Mouse (Mus musculus) C2C12 (cell line): Measurements from ENCODE around the gene Gm12184. TPM values are rescaled to one million over a fixed set of nuclear protein-coding genes. Genes with fewer than 3 reads are reported as not detected.

ENCODE experiments used
- H3K27me3 ChIP-seq: one replicate; pipeline ENCODE4 v1.6.1; 2011; ENCODE audit not compliant: control insufficient read depth, insufficient read depth, insufficient read length
- H3K36me3 ChIP-seq: one replicate; pipeline ENCODE4 v1.6.1; 2011; ENCODE audit not compliant: control insufficient read depth, insufficient read depth
- H3K4me3 ChIP-seq: one replicate; pipeline ENCODE4 v1.5.1; 2011; ENCODE audit warnings: mild to moderate bottlenecking, control low read depth; ENCODE audit not compliant: poor library complexity, insufficient read depth, severe bottlenecking
- H3K79me2 ChIP-seq: one replicate; pipeline ENCODE4 v1.6.1; 2011; ENCODE audit not compliant: control insufficient read depth, insufficient read depth
- H3K79me3 ChIP-seq: one replicate; pipeline ENCODE4 v1.6.1; 2011; ENCODE audit warnings: low read depth, control low read depth
- H3ac ChIP-seq: one replicate; pipeline ENCODE3; 2011; ENCODE audit warnings: low read depth; ENCODE audit not compliant: control insufficient read depth, insufficient read length
- CEBPB ChIP-seq: IDR thresholded peaks from one replicate; pipeline ENCODE4 v1.6.1; 2011; ENCODE audit warnings: low read depth, mild to moderate bottlenecking, control low read depth, moderate library complexity
- CTCF ChIP-seq: IDR thresholded peaks from one replicate; pipeline ENCODE4 v1.5.1; 2011; ENCODE audit not compliant: control insufficient read depth, insufficient read depth, insufficient read length
- FOSL1 ChIP-seq: IDR thresholded peaks from one replicate; pipeline ENCODE4 v1.8.0; 2011; ENCODE audit warnings: mild to moderate bottlenecking, low read length; ENCODE audit not compliant: poor library complexity, insufficient read depth, severe bottlenecking
- MAX ChIP-seq: IDR thresholded peaks from one replicate; pipeline ENCODE4 v1.6.1; 2011; ENCODE audit warnings: mild to moderate bottlenecking, control low read depth
- MYOD1 ChIP-seq: IDR thresholded peaks from one replicate; pipeline ENCODE4 v1.6.1; 2011; ENCODE audit warnings: low read depth; ENCODE audit not compliant: control insufficient read depth, insufficient read length
- MYOG ChIP-seq: IDR thresholded peaks from one replicate; pipeline ENCODE4 v1.6.1; 2011; ENCODE audit not compliant: control insufficient read depth, insufficient read length; ENCODE audit errors: extremely low read depth
- USF1 ChIP-seq: IDR thresholded peaks from one replicate; pipeline ENCODE4 v1.6.1; 2011; ENCODE audit warnings: low read depth, mild to moderate bottlenecking, control low read depth, moderate library complexity
- polyA plus RNA-seq: library from polyadenylated mRNA; unstranded; fragments of >200 nt; fragmentation: generic; extraction: Trizol; gene quantifications from one replicate; pipeline ENCODE4 v1.2.1, GENCODE M21; 2012; ENCODE audit warnings: missing spikeins

Gm12184 gene
- polyA plus RNA-seq, 1 experiment: 8.0 TPM

GRCm38 (mm10) chr11:48871201-48871772 is 44.8 kb upstream of the Gm12184 start, which contains the start of gene Irgm1:
Gene Irgm1 (minus strand): TSS chr11:48871683.
- peak within 1 kb of the TSS; percentile 45 for H3K4me3 ChIP-seq
- H3ac ChIP-seq: peak within 1 kb of the TSS; percentile 82
- peaks cover 61% of the 10 kb centered on the region for H3K79me2 ChIP-seq
- H3K36me3 ChIP-seq: peaks cover 16% of the 10 kb centered on the region
- TF ChIP-seq MYOG (no peak), MYOD1 (no peak), MAX (no peak), CTCF (no peak), USF1 (no peak), CEBPB (no peak), FOSL1 (no peak)
- peaks cover 35% of the 10 kb centered on the region for H3K79me3 ChIP-seq
- no peaks in the 10 kb centered on the region for H3K27me3 ChIP-seq

DNA sequence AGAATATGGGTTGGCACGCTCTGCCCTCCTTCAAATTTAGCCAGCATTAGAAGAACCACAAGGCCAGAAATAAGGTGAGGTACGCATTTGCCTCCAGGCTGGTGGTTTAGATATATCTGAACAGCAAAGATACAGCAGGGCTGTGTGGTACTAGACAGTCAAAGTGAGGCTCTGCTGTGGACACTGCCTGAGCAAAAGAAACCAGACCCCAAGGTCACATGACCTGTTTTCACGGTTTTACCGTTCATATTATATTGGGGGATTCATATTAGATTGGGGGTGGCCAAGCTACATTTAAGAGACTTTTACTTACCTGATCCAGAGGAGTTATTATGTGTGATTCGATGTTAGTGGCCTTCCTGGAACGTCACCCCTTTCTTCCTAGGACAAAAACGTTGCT is 44.3 kb upstream of the Gm12184 start:
- H3K4me3 ChIP-seq: peak overlapping the region; percentile 45
- H3K27me3 ChIP-seq: no peaks in the 10 kb centered on the region
- peaks cover 21% of the 10 kb centered on the region for H3K36me3 ChIP-seq
- peak overlapping the region; percentile 82 for H3ac ChIP-seq
- H3K79me3 ChIP-seq: peaks cover 36% of the 10 kb centered on the region
- H3K79me2 ChIP-seq: peaks cover 66% of the 10 kb centered on the region
- TF ChIP-seq MAX: no peak
- TF ChIP-seq MYOD1: no peak
- no peak for TF ChIP-seq CTCF
- no peak for TF ChIP-seq FOSL1
- no peak for TF ChIP-seq CEBPB
- TF ChIP-seq USF1: peak; percentile 95
- TF ChIP-seq MYOG: no peak

DNA sequence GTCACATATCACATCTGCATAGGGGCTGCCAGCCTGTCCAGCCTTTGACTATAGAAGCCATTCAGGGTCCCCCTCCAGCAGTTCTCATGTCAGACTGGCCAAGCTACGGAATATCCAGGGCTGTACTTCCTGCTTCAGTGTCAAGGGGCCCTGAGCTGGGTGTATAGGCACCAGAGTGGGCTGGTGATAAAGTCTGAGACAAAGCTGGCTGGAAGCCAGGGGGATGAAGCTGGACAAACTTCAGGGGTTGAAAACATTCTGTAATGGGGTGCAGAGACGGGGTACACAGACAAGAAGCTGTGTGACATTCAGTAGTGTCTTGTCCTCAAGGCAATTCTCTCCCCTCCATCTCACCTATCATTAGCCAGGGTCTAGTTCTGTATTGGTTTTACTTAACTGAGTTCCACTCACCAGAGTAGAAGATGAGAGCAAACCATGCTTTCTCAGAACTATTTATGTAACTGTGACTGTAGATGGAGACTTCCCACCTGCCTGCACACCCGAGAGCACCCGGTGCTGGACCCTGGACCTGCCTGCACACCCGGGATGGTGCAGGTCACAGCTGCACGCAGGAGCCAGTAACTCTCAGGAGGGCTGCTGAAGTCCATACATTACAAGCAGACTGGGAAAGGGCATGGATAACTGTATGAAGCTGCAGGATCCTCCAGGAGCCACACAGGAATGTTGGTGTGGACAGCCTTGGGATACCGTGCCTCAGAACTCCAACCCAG is 43.1 kb upstream of the Gm12184 start:
- Histone ChIP-seq H3K36me3 (peaks cover 31% of the 10 kb centered on the region), H3ac (peak overlapping the region; percentile 40), H3K79me3 (peaks cover 36% of the 10 kb centered on the region), H3K79me2 (peaks cover 68% of the 10 kb centered on the region), H3K4me3 (peak overlapping the region; percentile 45), H3K27me3 (no peaks in the 10 kb centered on the region)
- TF ChIP-seq CTCF (no peak), FOSL1 (no peak), USF1 (no peak), MYOD1 (no peak), CEBPB (no peak), MYOG (no peak), MAX (no peak)

DNA sequence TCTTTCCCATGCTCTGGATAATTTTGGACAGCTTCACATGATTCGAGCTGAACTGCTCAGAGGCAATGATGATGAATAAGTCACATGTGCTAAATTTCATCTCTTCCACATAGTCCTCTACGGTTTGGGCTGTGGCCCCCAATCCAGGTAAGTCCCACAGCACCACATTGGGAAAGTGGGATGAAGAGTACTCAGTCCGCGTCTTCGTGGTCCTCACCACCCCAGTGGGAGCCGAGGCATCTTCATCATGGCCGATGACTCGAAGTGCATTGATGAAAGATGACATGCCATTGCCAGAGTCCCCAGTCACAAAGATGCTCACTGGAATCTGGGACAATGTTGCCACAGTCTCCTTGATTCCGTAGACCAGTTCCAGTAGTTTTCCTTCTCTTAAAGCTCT is 40.0 kb upstream of the Gm12184 start:
- Histone ChIP-seq H3ac (no peak overlapping the region), H3K79me3 (peaks cover 36% of the 10 kb centered on the region), H3K27me3 (no peaks in the 10 kb centered on the region), H3K79me2 (peaks cover 56% of the 10 kb centered on the region), H3K4me3 (no peak overlapping the region), H3K36me3 (peaks cover 38% of the 10 kb centered on the region)
- TF ChIP-seq MYOG (no peak), CEBPB (no peak), MYOD1 (no peak), MAX (no peak), USF1 (no peak), CTCF (no peak), FOSL1 (no peak)

GRCm38 (mm10) chr11:48863808-48864207 is 37.4 kb upstream of the Gm12184 start:
- H3ac ChIP-seq: no peak overlapping the region
- H3K36me3 ChIP-seq: peaks cover 38% of the 10 kb centered on the region

GRCm38 (mm10) chr11:48862784-48863319 is 36.4 kb upstream of the Gm12184 start:
- Histone ChIP-seq H3K36me3 (peaks cover 38% of the 10 kb centered on the region), H3K79me2 (peaks cover 22% of the 10 kb centered on the region), H3ac (no peak overlapping the region), H3K79me3 (peaks cover 9% of the 10 kb centered on the region), H3K4me3 (no peak overlapping the region), H3K27me3 (no peaks in the 10 kb centered on the region)
- TF ChIP-seq CEBPB: no peak
- no peak for TF ChIP-seq MYOD1
- TF ChIP-seq USF1: no peak
- no peak for TF ChIP-seq FOSL1
- TF ChIP-seq MAX: no peak
- TF ChIP-seq MYOG: no peak
- TF ChIP-seq CTCF: no peak

More at GRCm38 (mm10) chr11:48863808-48864207, 37.4 kb upstream of the Gm12184 start:
- Histone ChIP-seq H3K4me3 (no peak overlapping the region), H3K79me2 (peaks cover 32% of the 10 kb centered on the region), H3K79me3 (peaks cover 16% of the 10 kb centered on the region), H3K27me3 (no peaks in the 10 kb centered on the region)
- no peak for TF ChIP-seq CTCF
